Mouse (Mus musculus) E14TG2a.4 (cell line): Measurements from ENCODE around the gene Syngap1.
"Not testable (repeated sequence)": the region's sequence is repeated elsewhere in the genome, so short reads cannot be mapped to it uniquely, and the experiment has no call there.

Experiments used
- H3K27me3 ChIP-seq: 2 replicates; pipeline ENCODE4 v1.6.1; 2014; ENCODE audit warnings: low read length, control low read depth; ENCODE audit not compliant: insufficient read depth
- H3K36me3 ChIP-seq: 2 replicates; pipeline ENCODE4 v1.6.1; 2014; ENCODE audit warnings: low read length, control low read depth; ENCODE audit not compliant: insufficient read depth
- H3K4me1 ChIP-seq: replicated peaks from 2 replicates; pipeline ENCODE4 v1.6.1; 2014; ENCODE audit warnings: low read depth, low read length, control low read depth
- H3K4me3 ChIP-seq: replicated peaks from 2 replicates; pipeline ENCODE4 v1.5.1; 2014; ENCODE audit warnings: mild to moderate bottlenecking, low read length
- H3K9me3 ChIP-seq: 2 replicates; pipeline ENCODE4 v1.6.1; 2014; ENCODE audit warnings: low read length, control low read depth
- CTCF ChIP-seq: conservative IDR thresholded peaks from 2 replicates; pipeline ENCODE4 v1.5.1; 2014; ENCODE audit warnings: low read length
- NANOG ChIP-seq: IDR thresholded peaks from 2 replicates; pipeline ENCODE4 v1.6.1; 2014; ENCODE audit warnings: borderline replicate concordance, low read length, mixed read lengths
- POU5F1 ChIP-seq: IDR thresholded peaks from 2 replicates; pipeline ENCODE4 v1.6.1; 2014; ENCODE audit warnings: low read length, borderline replicate concordance

Gene Syngap1

GRCm38 (mm10) chr17:26941031-26941789 lies at the start of gene Syngap1:
Gene Syngap1, plus strand, starts transcription at chr17:26941253.
- Histone ChIP-seq H3K36me3 (peaks cover 22% of the 10 kb centered on the region), H3K4me1 (peaks cover 74% of the 10 kb centered on the region), H3K9me3 (no peaks in the 10 kb centered on the region), H3K27me3 (peaks cover 40% of the 10 kb centered on the region), H3K4me3 (peak within 1 kb of the TSS; percentile 91)
- TF ChIP-seq NANOG: no peak
- TF ChIP-seq POU5F1: no peak
- no peak for TF ChIP-seq CTCF

- H3K4me3 ChIP-seq: no peak overlapping the region
- peaks cover 7% of the 10 kb centered on the region; the same call in 1 of the 2 replicates for H3K9me3 ChIP-seq
- H3K36me3 ChIP-seq: no peaks in the 10 kb centered on the region
- TF ChIP-seq POU5F1 (no peak), CTCF (no peak), NANOG (no peak)
- peaks cover 8% of the 10 kb centered on the region for H3K4me1 ChIP-seq
- H3K27me3 ChIP-seq: peaks cover 43% of the 10 kb centered on the region
Observed at GRCm38 (mm10) chr17:26892635-26893375, 48.2 kb upstream of the Syngap1 start.

- H3K27me3 ChIP-seq: peaks cover 36% of the 10 kb centered on the region
- no peak overlapping the region for H3K4me3 ChIP-seq
- no peak for TF ChIP-seq NANOG
- no peak for TF ChIP-seq CTCF
- TF ChIP-seq POU5F1: no peak
- no peaks in the 10 kb centered on the region for H3K36me3 ChIP-seq
- H3K9me3 ChIP-seq: peaks cover 7% of the 10 kb centered on the region; the same call in 1 of the 2 replicates
- H3K4me1 ChIP-seq: peaks cover 8% of the 10 kb centered on the region
Observed at GRCm38 (mm10) chr17:26893492-26893891, 47.6 kb upstream of the Syngap1 start.

GRCm38 (mm10) chr17:26894342-26894741 lies 46.7 kb upstream of the Syngap1 start:
- no peak overlapping the region for H3K4me3 ChIP-seq
- H3K27me3 ChIP-seq: peaks cover 33% of the 10 kb centered on the region
- H3K9me3 ChIP-seq: peaks cover 7% of the 10 kb centered on the region; the same call in 1 of the 2 replicates
- TF ChIP-seq CTCF (no peak), NANOG (no peak), POU5F1 (no peak)
- peaks cover 8% of the 10 kb centered on the region for H3K4me1 ChIP-seq
- H3K36me3 ChIP-seq: no peaks in the 10 kb centered on the region

GRCm38 (mm10) chr17:26895578-26895977 lies 45.5 kb upstream of the Syngap1 start:
- TF ChIP-seq NANOG (no peak), POU5F1 (no peak), CTCF (peak; percentile 92)
- H3K4me1 ChIP-seq: peaks cover 11% of the 10 kb centered on the region
- H3K27me3 ChIP-seq: peaks cover 27% of the 10 kb centered on the region
- H3K9me3 ChIP-seq: peaks cover 7% of the 10 kb centered on the region; the same call in 1 of the 2 replicates
- no peaks in the 10 kb centered on the region for H3K36me3 ChIP-seq
- H3K4me3 ChIP-seq: no peak overlapping the region

- peaks cover 13% of the 10 kb centered on the region; the same call in 1 of the 2 replicates for H3K27me3 ChIP-seq
- no peak overlapping the region for H3K4me3 ChIP-seq
- TF ChIP-seq NANOG (no peak), CTCF (no peak), POU5F1 (no peak)
- H3K4me1 ChIP-seq: peaks cover 8% of the 10 kb centered on the region; the same call in 1 of the 2 replicates
- H3K36me3 ChIP-seq: no peaks in the 10 kb centered on the region
- peaks cover 13% of the 10 kb centered on the region for H3K9me3 ChIP-seq
Observed at GRCm38 (mm10) chr17:26900916-26901315, 40.1 kb upstream of the Syngap1 start.

GRCm38 (mm10) chr17:26904320-26904719 lies 36.7 kb upstream of the Syngap1 start:
- Histone ChIP-seq H3K36me3 (no peaks in the 10 kb centered on the region), H3K4me3 (no peak overlapping the region), H3K4me1 (peaks cover 3% of the 10 kb centered on the region; the same call in 1 of the 2 replicates), H3K9me3 (peaks cover 47% of the 10 kb centered on the region), H3K27me3 (no peaks in the 10 kb centered on the region)
- no peak for TF ChIP-seq POU5F1
- no peak for TF ChIP-seq NANOG
- TF ChIP-seq CTCF: no peak

GRCm38 (mm10) chr17:26907506-26907905 lies 33.5 kb upstream of the Syngap1 start:
- H3K27me3 ChIP-seq, H3K4me3 ChIP-seq, H3K36me3 ChIP-seq, H3K4me1 ChIP-seq: not testable (repeated sequence)
- peaks cover 52% of the 10 kb centered on the region for H3K9me3 ChIP-seq
